Mouse (Mus musculus) forebrain, embryonic 14.5 days (tissue): Measurements from ENCODE around the gene Gna12. TPM values are rescaled to one million over a fixed set of nuclear protein-coding genes. Genes with fewer than 3 reads are reported as not detected.

ENCODE experiments used
- ATAC-seq: fragments of 200-750 bp; cut with Nextera tagmentation; 2 replicates; pipeline ENCODE4 v1.8.0; 2017; ENCODE audit warnings: mild to moderate bottlenecking, moderate library complexity
- DNase-seq: peaks from one replicate; pipeline ENCODE4 v3.0.0-alpha.2; 2015; ENCODE audit warnings: low spot score
- H3K27ac ChIP-seq: fragments of 300-500 bp; sonication (generic); 2 replicates; pipeline ENCODE4 v1.5.1; 2014; ENCODE audit warnings: low read depth, mild to moderate bottlenecking, control low read depth, low read length, moderate library complexity
- H3K27me3 ChIP-seq: fragments of 300-500 bp; sonication (generic); replicated peaks from 2 replicates; pipeline ENCODE4 v1.6.1; 2014; ENCODE audit warnings: low read length, control low read depth, mixed read lengths; ENCODE audit not compliant: control insufficient read depth, insufficient read depth
- H3K36me3 ChIP-seq: fragments of 300-500 bp; sonication (generic); 2 replicates; pipeline ENCODE4 v1.6.1; 2014; ENCODE audit warnings: low read length, control low read depth; ENCODE audit not compliant: control insufficient read depth, insufficient read depth
- H3K4me1 ChIP-seq: fragments of 300-500 bp; sonication (generic); 2 replicates; pipeline ENCODE4 v1.6.1; 2014; ENCODE audit warnings: antibody characterized with exemption, low read length, control low read depth; ENCODE audit not compliant: control insufficient read depth, insufficient read depth
- H3K4me2 ChIP-seq: fragments of 300-500 bp; sonication (generic); 2 replicates; pipeline ENCODE4 v1.6.1; 2014; ENCODE audit warnings: mild to moderate bottlenecking, control low read depth, low read length
- H3K4me3 ChIP-seq: fragments of 300-500 bp; sonication (generic); 2 replicates; pipeline ENCODE4 v1.5.1; 2014; ENCODE audit warnings: low read depth, low read length, control low read depth
- H3K9ac ChIP-seq: fragments of 300-500 bp; sonication (generic); 2 replicates; pipeline ENCODE4 v1.6.1; 2014; ENCODE audit warnings: mild to moderate bottlenecking, low read length, control low read depth, moderate library complexity
- H3K9me3 ChIP-seq: fragments of 300-500 bp; sonication (generic); replicated peaks from 2 replicates; pipeline ENCODE4 v1.6.1; 2016; ENCODE audit warnings: low read length, control low read depth, mixed read lengths; ENCODE audit not compliant: control insufficient read depth
- WGBS: fragments of 180-500 bp; shearing (Covaris S2); extraction: QIAGEN DNeasy Blood & Tissue Kit; methylation state at CpG from one replicate; pipeline ENCODE4 v1.1.7; 2014; 5-methylcytosine and 5-hydroxymethylcytosine counted together
- polyA plus RNA-seq: library from polyadenylated mRNA; unstranded; fragments of >200 nt; fragmentation: Nextera tagmentation; extraction: Ambion mirVana; gene quantifications from 2 replicates; pipeline ENCODE4 v1.2.1, GENCODE M21; 2014

Gene Gna12
- polyA plus RNA-seq, 1 experiment from 2014 or later, result 19.9 TPM

DNA sequence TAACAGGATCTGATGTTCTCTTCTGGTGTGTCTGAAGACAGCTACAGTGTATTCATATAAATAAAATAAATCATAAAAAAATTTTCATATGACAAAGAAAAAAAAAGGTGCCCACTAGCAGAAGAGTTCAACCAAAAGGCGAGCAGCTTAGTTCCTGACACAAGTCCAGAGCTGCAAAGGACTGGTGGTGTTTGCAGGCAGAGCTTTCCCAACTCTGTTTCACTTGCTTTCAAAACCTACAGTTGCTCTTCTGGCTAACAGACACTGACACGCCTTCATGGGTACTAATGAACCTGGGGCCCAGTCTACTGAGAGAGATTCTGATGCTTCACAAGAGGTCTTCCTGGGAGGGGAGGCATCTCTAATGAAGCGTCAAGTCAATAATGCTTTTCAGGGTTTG, 34.2 kb downstream of the Gna12 start:
- no peaks in the 10 kb centered on the region for H3K36me3 ChIP-seq
- DNase-seq, result no peak
- H3K27me3 ChIP-seq, result no peaks in the 10 kb centered on the region
- peaks cover 18% of the 10 kb centered on the region for H3K4me1 ChIP-seq
- ATAC-seq, result no peak
- H3K4me3 ChIP-seq, result no peak overlapping the region
- no peaks in the 10 kb centered on the region for H3K9me3 ChIP-seq
- no peak overlapping the region for H3K27ac ChIP-seq
- H3K4me2 ChIP-seq, result no peak overlapping the region
- 68% methylated on average over 3 of the region's 3 CpGs for WGBS
- H3K9ac ChIP-seq, result no peak overlapping the region

DNA sequence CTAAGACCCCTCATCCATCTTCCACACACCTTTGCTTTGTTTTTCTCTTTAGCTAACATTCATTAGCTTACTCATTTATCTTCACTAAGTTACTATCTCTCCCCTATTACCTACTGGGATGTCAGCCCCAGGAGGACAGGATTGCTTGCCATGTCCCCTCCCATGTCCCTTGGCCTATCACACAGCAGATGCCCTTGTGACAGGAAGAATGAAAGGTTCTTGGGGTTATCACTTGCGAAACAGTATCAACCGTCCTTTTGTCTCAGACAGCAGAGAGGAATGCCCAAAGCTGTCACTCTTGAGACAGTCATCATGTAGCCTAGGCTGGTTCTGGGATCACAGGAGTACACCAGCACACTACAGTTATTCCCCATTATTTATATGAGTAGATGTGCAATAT, 35.1 kb downstream of the Gna12 start:
- Histone ChIP-seq H3K27ac (no peak overlapping the region), H3K9me3 (no peaks in the 10 kb centered on the region), H3K4me2 (no peak overlapping the region), H3K4me3 (no peak overlapping the region), H3K9ac (no peak overlapping the region), H3K36me3 (no peaks in the 10 kb centered on the region), H3K27me3 (no peaks in the 10 kb centered on the region), H3K4me1 (peaks cover 27% of the 10 kb centered on the region)
- 84% methylated on average over 2 of the region's 2 CpGs for WGBS
- ATAC-seq (no peak), DNase-seq (no peak)

DNA sequence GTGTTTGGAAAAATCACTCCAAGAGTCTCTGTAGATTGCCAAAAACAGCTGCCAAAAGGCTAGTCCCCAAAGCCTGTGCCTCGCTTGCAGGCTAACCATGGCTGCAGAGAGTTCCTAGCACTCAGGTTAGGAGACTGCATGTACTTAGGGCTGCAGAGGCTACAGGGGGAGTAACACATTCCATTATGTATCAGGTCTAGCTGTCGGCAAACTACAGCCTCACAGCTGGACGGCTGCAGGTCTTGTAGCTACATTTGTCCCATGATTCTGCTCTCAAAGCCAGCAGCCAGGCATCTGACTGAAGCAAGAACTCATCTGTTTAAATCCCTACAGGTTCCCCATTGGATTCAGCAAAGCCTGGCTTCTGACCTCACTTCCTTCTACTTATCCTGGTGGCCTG, 35.5 kb downstream of the Gna12 start:
- DNase-seq, result no peak
- ATAC-seq, result no peak
- no peak overlapping the region for H3K4me2 ChIP-seq
- H3K4me1 ChIP-seq, result peaks cover 31% of the 10 kb centered on the region
- H3K36me3 ChIP-seq, result no peaks in the 10 kb centered on the region
- 47% methylated on average over 3 of the region's 3 CpGs for WGBS
- H3K9ac ChIP-seq, result no peak overlapping the region
- no peaks in the 10 kb centered on the region for H3K9me3 ChIP-seq
- H3K27me3 ChIP-seq, result no peaks in the 10 kb centered on the region
- H3K4me3 ChIP-seq, result no peak overlapping the region
- no peak overlapping the region for H3K27ac ChIP-seq

DNA sequence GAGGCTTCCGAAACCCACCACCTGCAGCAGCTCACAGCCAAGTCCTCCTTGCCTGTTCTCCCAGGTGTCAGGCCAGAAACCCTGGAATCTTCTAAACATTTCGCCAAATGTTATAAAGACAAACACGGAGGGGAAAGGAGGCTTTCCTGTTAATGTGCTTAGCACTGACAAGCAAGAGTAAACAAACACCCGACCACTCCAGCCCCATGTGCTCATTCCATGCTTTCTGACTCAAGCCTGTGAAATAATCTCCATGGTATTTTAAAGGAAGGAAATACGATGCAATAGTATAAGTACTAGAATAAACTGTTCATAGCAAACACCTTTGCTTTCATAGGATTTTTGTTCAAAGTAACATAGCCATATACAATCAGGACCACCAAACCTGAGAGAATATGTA, 38.0 kb downstream of the Gna12 start:
- peak overlapping the region; percentile 80 for H3K27ac ChIP-seq
- H3K9ac ChIP-seq, result peak overlapping the region; percentile 32; the same call in 1 of the 2 replicates
- H3K36me3 ChIP-seq, result 0 out of 2 replicates have a peak, but pooled peaks cover 2% of the 10 kb centered on the region
- DNase-seq (no peak), ATAC-seq (no peak)
- H3K27me3 ChIP-seq, result no peaks in the 10 kb centered on the region
- no peak overlapping the region for H3K4me3 ChIP-seq
- 51% methylated on average over 5 of the region's 5 CpGs for WGBS
- no peak overlapping the region for H3K4me2 ChIP-seq
- peaks cover 37% of the 10 kb centered on the region for H3K4me1 ChIP-seq
- no peaks in the 10 kb centered on the region for H3K9me3 ChIP-seq

DNA sequence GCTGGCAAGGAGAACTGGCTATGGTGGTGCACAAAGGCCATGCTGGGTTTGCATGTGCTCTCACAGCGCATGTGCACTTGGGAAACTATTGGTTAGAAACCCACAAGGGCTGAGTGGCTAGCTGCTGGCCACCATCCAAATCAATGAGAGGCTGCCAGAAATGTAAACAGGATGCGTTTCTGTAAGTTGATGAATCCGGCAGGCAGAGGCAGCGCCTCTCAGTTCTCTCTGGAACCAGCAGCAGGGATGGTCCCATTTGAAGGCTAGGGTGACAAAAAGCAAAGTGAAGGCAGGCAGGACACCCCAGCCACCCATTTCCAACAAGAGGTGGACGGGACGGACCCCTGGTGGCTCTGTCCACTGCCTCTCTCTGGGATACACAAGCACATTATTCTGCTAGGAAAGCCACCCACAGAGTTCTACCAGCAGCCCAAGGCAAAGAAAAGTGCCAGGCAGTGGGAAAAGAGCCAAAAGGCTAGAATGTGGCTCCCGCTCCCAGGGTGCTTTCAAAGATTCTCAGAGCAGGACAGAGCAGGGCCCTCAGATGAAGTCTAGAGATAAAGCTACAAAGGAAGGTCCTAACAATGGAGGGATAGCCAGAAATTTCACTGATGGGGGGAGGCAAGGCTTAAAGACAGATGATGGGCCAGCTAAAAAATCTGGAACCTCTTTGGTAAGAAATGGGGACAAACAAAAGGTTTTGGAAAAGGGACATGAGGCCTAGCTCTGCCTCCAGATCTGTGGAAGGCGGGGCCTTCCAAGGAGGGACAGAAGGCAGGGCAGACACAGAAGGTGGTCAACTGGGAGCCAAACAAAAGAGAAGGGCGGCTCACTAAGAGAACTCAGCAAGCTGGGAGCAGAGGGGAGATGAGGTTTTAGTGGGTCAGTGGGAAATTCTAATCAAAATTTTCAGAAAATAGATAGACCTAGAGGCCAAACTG, 39.0 kb downstream of the Gna12 start:
- Histone ChIP-seq H3K27ac (peak overlapping the region; percentile 80), H3K4me3 (no peak overlapping the region), H3K27me3 (no peaks in the 10 kb centered on the region), H3K36me3 (0 out of 2 replicates have a peak, but pooled peaks cover 4% of the 10 kb centered on the region), H3K4me1 (peaks cover 37% of the 10 kb centered on the region), H3K9me3 (no peaks in the 10 kb centered on the region), H3K4me2 (peak overlapping the region; percentile 9; the same call in 1 of the 2 replicates), H3K9ac (peak overlapping the region; percentile 1; the same call in 1 of the 2 replicates)
- ATAC-seq, result peak; percentile 82
- DNase-seq, result peak; percentile 94
- 3% methylated on average over 9 of the region's 9 CpGs for WGBS

DNA sequence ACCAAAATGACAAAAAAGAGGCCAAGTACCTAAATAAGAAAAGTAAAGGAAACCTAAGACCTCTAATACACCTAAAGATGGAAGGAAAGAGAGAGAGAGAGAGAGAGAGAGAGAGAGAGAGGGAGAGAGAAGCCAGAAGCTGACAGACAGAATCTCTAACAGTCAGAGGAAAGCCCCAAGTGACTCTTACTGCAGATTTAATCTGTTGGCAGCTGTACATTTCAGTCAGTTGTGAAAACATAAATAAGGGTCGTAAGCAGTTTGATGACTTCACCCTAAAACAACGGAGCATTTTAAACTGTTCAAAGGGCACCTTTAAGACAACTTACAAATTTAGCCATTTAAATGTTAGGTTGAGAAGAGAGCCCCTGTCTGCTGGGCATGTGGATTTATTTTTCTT, 39.8 kb downstream of the Gna12 start:
- Histone ChIP-seq H3K4me3 (no peak overlapping the region), H3K36me3 (peaks cover 4% of the 10 kb centered on the region; the same call in 1 of the 2 replicates), H3K27ac (peak overlapping the region; percentile 80), H3K4me2 (0 out of 2 replicates have a peak overlapping the region, but pooled peaks have one; percentile 9), H3K4me1 (peaks cover 37% of the 10 kb centered on the region), H3K9me3 (no peaks in the 10 kb centered on the region), H3K9ac (no peak overlapping the region), H3K27me3 (no peaks in the 10 kb centered on the region)
- DNase-seq, result peak; percentile 28
- ATAC-seq, result no peak
- whole genome bisulfite sequencing, result 39% methylated on average over 2 of the region's 2 CpGs

DNA sequence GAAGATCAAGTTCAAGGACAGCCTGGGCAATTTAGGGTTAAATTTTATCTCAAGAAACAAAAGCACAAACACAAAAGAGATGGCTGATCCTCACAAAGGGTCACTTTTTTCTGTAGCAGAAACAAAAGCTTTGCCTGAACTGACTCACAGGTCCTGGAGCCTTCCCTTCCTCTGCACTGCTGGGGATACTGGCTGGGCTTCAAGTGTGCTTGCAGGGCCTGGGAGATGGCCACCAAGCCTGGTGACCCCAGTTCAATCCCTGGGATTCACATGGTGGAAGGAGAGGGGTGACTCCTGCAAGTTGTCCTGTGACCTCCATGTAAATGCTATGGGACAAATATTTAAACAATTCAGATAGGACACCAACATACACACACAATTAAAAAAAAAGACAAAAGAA, 40.7 kb downstream of the Gna12 start:
- H3K4me2 ChIP-seq, result no peak overlapping the region
- H3K9me3 ChIP-seq, result no peaks in the 10 kb centered on the region
- H3K27me3 ChIP-seq, result no peaks in the 10 kb centered on the region
- no peak overlapping the region for H3K4me3 ChIP-seq
- H3K27ac ChIP-seq, result 0 out of 2 replicates have a peak overlapping the region, but pooled peaks have one; percentile 80
- H3K36me3 ChIP-seq, result peaks cover 12% of the 10 kb centered on the region
- no peak for DNase-seq
- no peak overlapping the region for H3K9ac ChIP-seq
- ATAC-seq, result no peak
- H3K4me1 ChIP-seq, result peaks cover 37% of the 10 kb centered on the region

DNA sequence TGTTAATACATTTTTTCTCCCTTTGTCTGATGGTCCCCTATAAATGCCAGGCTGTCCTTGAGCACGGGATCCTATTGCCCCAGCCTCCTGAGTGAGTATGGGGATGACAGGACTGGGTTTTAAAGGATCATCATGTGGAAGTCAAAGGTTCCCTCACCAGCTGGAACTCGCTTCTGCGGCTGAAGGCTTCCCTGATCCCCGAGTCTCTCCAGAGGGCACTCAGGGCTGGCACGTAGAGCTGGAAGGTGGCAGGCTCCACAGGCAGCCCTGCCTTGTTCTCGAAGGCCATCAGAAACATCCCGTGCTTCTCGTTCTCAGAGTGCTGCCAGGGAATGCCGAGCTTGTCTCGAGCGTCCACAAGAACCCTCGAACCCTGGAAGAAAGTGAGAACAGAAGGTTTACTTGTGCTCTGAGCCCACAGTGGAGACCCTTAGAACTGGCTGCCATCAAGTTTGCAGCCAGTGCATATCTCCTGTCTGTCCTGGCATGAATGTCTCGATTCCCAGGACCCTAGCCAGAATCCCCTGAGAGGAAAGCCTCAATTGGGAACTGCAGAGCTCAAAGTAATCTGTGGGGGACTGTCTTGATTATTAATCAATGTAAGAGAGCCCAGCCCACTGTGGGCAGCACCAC, 44.9 kb downstream of the Gna12 start:
- Histone ChIP-seq H3K4me1 (peaks cover 11% of the 10 kb centered on the region), H3K4me2 (no peak overlapping the region), H3K4me3 (no peak overlapping the region), H3K27ac (no peak overlapping the region), H3K36me3 (peaks cover 38% of the 10 kb centered on the region), H3K9me3 (no peaks in the 10 kb centered on the region), H3K9ac (no peak overlapping the region), H3K27me3 (no peaks in the 10 kb centered on the region)
- DNase-seq (no peak), ATAC-seq (no peak)
- 86% methylated on average over 13 of the region's 13 CpGs for WGBS

DNA sequence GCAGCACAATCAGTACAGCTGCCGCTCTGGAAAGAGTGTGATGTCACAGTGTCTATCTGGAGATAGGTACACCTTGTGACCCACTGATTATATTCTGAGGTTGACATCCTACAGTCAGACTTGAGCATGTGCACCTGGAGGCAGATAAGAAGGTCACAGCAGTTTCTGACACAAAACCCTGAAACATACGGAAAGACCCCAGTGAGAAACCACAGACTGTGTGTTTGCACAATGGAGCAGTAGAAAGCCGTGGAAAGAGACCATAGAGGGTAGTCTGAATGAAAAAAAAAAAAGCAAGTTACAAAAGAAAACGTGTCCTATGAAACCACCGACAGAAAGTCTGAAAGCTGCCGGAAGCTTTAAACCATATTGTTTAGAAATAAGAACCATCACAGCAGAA, 45.9 kb downstream of the Gna12 start:
- no peak for ATAC-seq
- Histone ChIP-seq H3K36me3 (peaks cover 44% of the 10 kb centered on the region), H3K9me3 (no peaks in the 10 kb centered on the region), H3K4me2 (no peak overlapping the region), H3K4me1 (peaks cover 5% of the 10 kb centered on the region), H3K9ac (no peak overlapping the region), H3K27me3 (no peaks in the 10 kb centered on the region), H3K27ac (no peak overlapping the region), H3K4me3 (no peak overlapping the region)
- DNase-seq, result no peak
- WGBS, result 88% methylated on average over 6 of the region's 6 CpGs
